Mouse (Mus musculus): ENCODE results near the gene T.

- TF ChIP-seq CTCF (IDR thresholded peaks at IDR 0.05; ENCODE audit: borderline replicate concordance, extremely low read depth, insufficient read depth, insufficient read length) (no peak), POLR2A (IDR thresholded peaks at IDR 0.05; ENCODE audit: borderline replicate concordance, extremely low read depth, insufficient read depth, insufficient read length, poor library complexity, severe bottlenecking) (no peak)
Observed at GRCm38 (mm10) chr17:8490971-8491370, 56.7 kb downstream of the T start.
